Mouse (Mus musculus) intestine, embryonic 16.5 days (tissue): ENCODE measurements around the gene Abcc4. TPM values are rescaled to one million over a fixed set of nuclear protein-coding genes. Genes with fewer than 3 reads are reported as not detected.
A peak's percentile ranks its signal among the peaks of the same experiment; 100 is the strongest.

Experiments
- ATAC-seq: fragments of 200-750 bp; cut with Nextera tagmentation; 2 replicates; pipeline ENCODE4 v1.8.0; 2017; ENCODE audit warnings: moderate TSS enrichment, moderate library complexity
- H3K27ac ChIP-seq: fragments of 300-500 bp; sonication (generic); 2 replicates; pipeline ENCODE4 v1.5.1; 2014; ENCODE audit warnings: mild to moderate bottlenecking, low read length
- H3K27me3 ChIP-seq: fragments of 300-500 bp; sonication (generic); replicated peaks from 2 replicates; pipeline ENCODE4 v1.6.1; 2014; ENCODE audit warnings: low read length, control low read depth, mixed read lengths; ENCODE audit not compliant: control insufficient read depth, insufficient read depth
- H3K36me3 ChIP-seq: fragments of 300-500 bp; sonication (generic); 2 replicates; pipeline ENCODE4 v1.6.1; 2014; ENCODE audit warnings: low read length, control low read depth; ENCODE audit not compliant: control insufficient read depth, insufficient read depth
- H3K4me1 ChIP-seq: fragments of 300-500 bp; sonication (generic); 2 replicates; pipeline ENCODE4 v1.6.1; 2014; ENCODE audit warnings: low read length, control low read depth, mixed read lengths; ENCODE audit not compliant: control insufficient read depth, insufficient read depth
- H3K4me2 ChIP-seq: fragments of 300-500 bp; sonication (generic); 2 replicates; pipeline ENCODE4 v1.6.1; 2014; ENCODE audit warnings: low read depth, low read length, control low read depth
- H3K4me3 ChIP-seq: fragments of 300-500 bp; sonication (generic); 2 replicates; pipeline ENCODE4 v1.5.1; 2014; ENCODE audit warnings: mild to moderate bottlenecking, low read length
- H3K9ac ChIP-seq: fragments of 300-500 bp; sonication (generic); 2 replicates; pipeline ENCODE4 v1.6.1; 2014; ENCODE audit warnings: low read depth, low read length
- H3K9me3 ChIP-seq: fragments of 300-500 bp; sonication (generic); 2 replicates; pipeline ENCODE4 v1.6.1; 2016; ENCODE audit warnings: low read length, control low read depth; ENCODE audit not compliant: control insufficient read depth
- WGBS: fragments of 180-500 bp; shearing (Covaris S2); extraction: QIAGEN DNeasy Blood & Tissue Kit; methylation state at CpG from one replicate; pipeline ENCODE4 v1.1.7; 2014; 5-methylcytosine and 5-hydroxymethylcytosine counted together
- polyA plus RNA-seq: library from polyadenylated mRNA; unstranded; fragments of >200 nt; fragmentation: Nextera tagmentation; extraction: Ambion mirVana; gene quantifications from 2 replicates; pipeline ENCODE4 v1.2.1, GENCODE M21; 2015

The Abcc4 gene
- polyA plus RNA-seq, 1 experiment from 2014 or later: 1.8 TPM

- H3K9ac ChIP-seq: no peak overlapping the region
- no peak overlapping the region for H3K4me2 ChIP-seq
- 74% methylated on average over 2 of the region's 2 CpGs for WGBS
- no peak for ATAC-seq
- H3K36me3 ChIP-seq: no peaks in the 10 kb centered on the region
- no peak overlapping the region for H3K27ac ChIP-seq
- H3K9me3 ChIP-seq: no peaks in the 10 kb centered on the region
- peaks cover 4% of the 10 kb centered on the region; the same call in 1 of the 2 replicates for H3K27me3 ChIP-seq
- no peak overlapping the region for H3K4me3 ChIP-seq
- 0 out of 2 replicates have a peak, but pooled peaks cover 3% of the 10 kb centered on the region for H3K4me1 ChIP-seq
Observed at GRCm38 (mm10) chr14:118714320-118714719, 8.3 kb upstream of the Abcc4 start.

DNA sequence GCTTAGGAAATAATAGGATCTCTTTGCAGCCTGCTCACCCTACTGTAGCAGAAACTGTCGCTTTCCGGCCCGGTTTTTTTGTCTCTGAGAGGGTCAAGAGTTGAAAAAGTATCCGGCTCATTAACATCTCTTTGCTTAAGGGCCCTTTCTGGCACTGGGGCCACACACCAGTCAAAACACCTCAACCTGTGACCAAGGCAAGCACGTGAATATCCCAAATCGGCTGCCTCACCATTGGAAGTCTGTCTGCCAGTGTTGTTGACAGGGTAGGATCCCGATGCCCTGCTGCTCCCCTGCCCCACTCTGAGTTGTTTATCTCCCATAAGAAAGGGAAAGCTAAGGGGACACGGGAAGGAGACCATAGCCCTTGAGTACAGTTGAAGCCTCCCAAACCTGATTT lies 7.8 kb upstream of the Abcc4 start:
- Histone ChIP-seq H3K27me3 (peaks cover 4% of the 10 kb centered on the region; the same call in 1 of the 2 replicates), H3K36me3 (no peaks in the 10 kb centered on the region), H3K4me2 (peak overlapping the region; percentile 63), H3K4me3 (peak overlapping the region; percentile 41), H3K4me1 (0 out of 2 replicates have a peak, but pooled peaks cover 3% of the 10 kb centered on the region), H3K9me3 (no peaks in the 10 kb centered on the region), H3K27ac (no peak overlapping the region), H3K9ac (no peak overlapping the region)
- no peak for ATAC-seq
- 20% methylated on average over 8 of the region's 8 CpGs for WGBS

DNA sequence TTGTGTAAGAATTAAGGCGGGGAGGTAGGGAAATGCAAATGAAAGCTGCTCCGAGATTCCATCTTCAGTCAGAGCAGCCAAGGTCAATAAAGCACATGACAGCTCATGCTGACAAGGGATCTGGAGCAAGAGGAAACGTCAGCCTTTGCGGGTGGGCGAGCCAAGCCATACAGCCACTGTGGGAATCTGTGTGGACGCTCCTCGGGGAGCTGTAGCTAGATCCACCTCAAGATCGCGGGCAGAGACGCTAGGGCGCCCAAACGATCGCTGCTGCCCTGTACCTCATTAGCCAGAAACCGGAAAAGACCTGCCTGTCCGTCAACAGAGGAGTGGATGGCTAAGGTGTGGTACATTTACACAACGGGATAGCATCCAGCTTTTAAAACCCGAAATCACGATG lies 7.4 kb upstream of the Abcc4 start:
- 0 out of 2 replicates have a peak, but pooled peaks cover 3% of the 10 kb centered on the region for H3K4me1 ChIP-seq
- peak overlapping the region; percentile 42; the same call in 1 of the 2 replicates for H3K9ac ChIP-seq
- ATAC-seq: peak; percentile 30
- peaks cover 4% of the 10 kb centered on the region; the same call in 1 of the 2 replicates for H3K27me3 ChIP-seq
- 3% methylated on average over 18 of the region's 18 CpGs for WGBS
- H3K4me2 ChIP-seq: peak overlapping the region; percentile 63
- no peaks in the 10 kb centered on the region for H3K9me3 ChIP-seq
- H3K27ac ChIP-seq: no peak overlapping the region
- peak overlapping the region; percentile 41 for H3K4me3 ChIP-seq
- no peaks in the 10 kb centered on the region for H3K36me3 ChIP-seq

DNA sequence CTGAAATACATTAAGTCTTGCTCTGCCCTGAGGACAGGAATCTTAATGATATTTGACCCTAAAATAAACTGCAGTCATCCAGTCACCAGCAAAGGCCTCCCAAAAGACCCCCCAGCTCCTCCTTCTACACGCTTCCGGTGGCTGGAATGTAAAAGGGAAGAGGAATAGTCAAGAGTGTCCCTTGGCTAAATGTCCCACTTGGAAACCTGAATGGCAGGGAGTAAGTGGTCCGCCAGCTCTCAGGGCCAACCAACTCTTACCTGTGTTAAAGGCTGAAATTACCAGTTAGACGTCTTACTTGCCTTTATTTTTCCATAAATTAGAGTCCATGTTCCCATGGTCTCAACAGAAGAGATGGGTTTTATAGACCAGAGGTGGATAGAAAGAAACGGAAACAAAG lies 6.9 kb upstream of the Abcc4 start:
- Histone ChIP-seq H3K9me3 (no peaks in the 10 kb centered on the region), H3K4me2 (peak overlapping the region; percentile 63), H3K9ac (no peak overlapping the region), H3K4me1 (0 out of 2 replicates have a peak, but pooled peaks cover 3% of the 10 kb centered on the region), H3K36me3 (no peaks in the 10 kb centered on the region), H3K27me3 (peaks cover 4% of the 10 kb centered on the region; the same call in 1 of the 2 replicates), H3K4me3 (peak overlapping the region; percentile 41; the same call in 1 of the 2 replicates), H3K27ac (no peak overlapping the region)
- WGBS: 61% methylated on average over 5 of the region's 5 CpGs
- no peak for ATAC-seq

- ATAC-seq: no peak
Observed at GRCm38 (mm10) chr14:118710945-118711344, 4.9 kb upstream of the Abcc4 start.

DNA sequence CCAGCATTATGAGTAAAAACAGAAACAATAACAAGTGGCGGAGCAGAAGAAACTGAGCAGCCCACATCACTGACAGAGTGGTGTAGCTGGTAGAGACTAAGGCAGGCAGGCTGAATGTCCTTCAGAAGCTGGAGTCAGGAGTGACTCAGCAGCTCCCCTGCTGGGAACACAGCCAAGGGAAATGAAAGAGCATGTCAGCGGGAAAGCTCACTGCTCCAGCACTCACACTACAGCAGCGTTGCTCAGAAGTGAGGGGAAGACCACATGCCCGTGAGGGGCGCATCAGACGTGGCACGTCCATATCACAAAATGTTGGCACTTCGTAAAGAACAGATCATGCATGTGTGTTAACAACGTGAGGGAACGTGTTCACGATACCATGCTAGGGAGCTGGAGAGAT lies 3.7 kb upstream of the Abcc4 start:
- Histone ChIP-seq H3K4me2 (no peak overlapping the region; the same call in 1 of the 2 replicates), H3K4me1 (peaks cover 13% of the 10 kb centered on the region), H3K9ac (no peak overlapping the region), H3K27ac (no peak overlapping the region), H3K9me3 (no peaks in the 10 kb centered on the region), H3K4me3 (no peak overlapping the region), H3K36me3 (no peaks in the 10 kb centered on the region), H3K27me3 (peaks cover 14% of the 10 kb centered on the region)
- ATAC-seq: peak; percentile 58
- WGBS: 34% methylated on average over 11 of the region's 11 CpGs

More at GRCm38 (mm10) chr14:118710945-118711344, 4.9 kb upstream of the Abcc4 start:
- Histone ChIP-seq H3K4me3 (no peak overlapping the region), H3K4me1 (peaks cover 7% of the 10 kb centered on the region; the same call in 1 of the 2 replicates), H3K27ac (no peak overlapping the region), H3K27me3 (peaks cover 11% of the 10 kb centered on the region), H3K4me2 (no peak overlapping the region), H3K36me3 (no peaks in the 10 kb centered on the region), H3K9me3 (no peaks in the 10 kb centered on the region), H3K9ac (no peak overlapping the region)

DNA sequence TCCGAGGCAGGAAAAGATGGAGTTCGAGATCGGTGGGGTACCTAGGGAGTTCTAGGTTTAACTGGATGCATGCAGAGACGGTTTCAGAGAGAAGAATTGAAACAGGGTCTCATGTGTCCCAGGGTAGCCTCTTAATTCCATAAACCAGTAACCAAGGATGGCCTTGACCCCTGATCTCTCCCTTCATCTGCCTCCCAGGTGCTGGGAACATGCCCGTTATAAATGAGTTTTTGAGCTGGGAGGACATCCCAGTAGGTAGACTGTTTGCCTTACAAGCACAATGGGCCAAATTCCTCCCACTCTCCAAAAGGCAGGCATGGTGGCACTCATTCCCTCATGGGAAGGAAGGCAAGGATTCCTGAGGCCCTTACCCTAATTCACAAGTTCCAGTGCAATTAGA lies 2.1 kb upstream of the Abcc4 start:
- Histone ChIP-seq H3K9me3 (no peaks in the 10 kb centered on the region), H3K4me1 (peaks cover 13% of the 10 kb centered on the region), H3K27me3 (peaks cover 13% of the 10 kb centered on the region), H3K27ac (no peak overlapping the region), H3K4me3 (no peak overlapping the region), H3K36me3 (no peaks in the 10 kb centered on the region), H3K4me2 (no peak overlapping the region), H3K9ac (no peak overlapping the region)
- WGBS: 75% methylated on average over 5 of the region's 5 CpGs
- no peak for ATAC-seq

GRCm38 (mm10) chr14:118706962-118707361 lies 943 bp upstream of the Abcc4 start:
- no peak for ATAC-seq
- 82% methylated on average over 11 of the region's 11 CpGs for WGBS
- no peak overlapping the region; the same call in 1 of the 2 replicates for H3K4me2 ChIP-seq

DNA sequence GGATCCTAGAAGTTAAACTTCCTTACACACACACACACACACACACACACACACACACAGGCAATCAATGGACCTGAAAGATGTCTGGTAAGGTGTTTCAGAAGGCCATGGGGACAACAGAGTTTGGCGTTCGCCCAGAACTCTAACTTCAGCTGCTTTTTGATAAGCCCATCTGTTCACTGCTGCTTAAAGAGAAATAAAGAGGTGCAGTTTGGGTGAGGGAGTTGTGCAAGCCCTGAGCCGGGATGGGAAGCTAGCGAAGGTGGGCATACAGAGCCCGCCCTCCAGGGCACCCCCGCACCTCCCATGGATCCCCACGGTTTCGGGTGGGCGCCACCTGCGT lies 583 bp downstream of the Abcc4 start:
- peak overlapping the region; percentile 64 for H3K9ac ChIP-seq
- H3K4me1 ChIP-seq: peaks cover 13% of the 10 kb centered on the region
- H3K9me3 ChIP-seq: no peaks in the 10 kb centered on the region
- WGBS: 3% methylated on average over 6 of the region's 10 CpGs
- no peaks in the 10 kb centered on the region for H3K36me3 ChIP-seq
- ATAC-seq: no peak
- H3K27ac ChIP-seq: no peak overlapping the region
- H3K4me2 ChIP-seq: peak overlapping the region; percentile 99
- peak overlapping the region; percentile 68 for H3K4me3 ChIP-seq
- peaks cover 10% of the 10 kb centered on the region; the same call in 1 of the 2 replicates for H3K27me3 ChIP-seq

More at GRCm38 (mm10) chr14:118706962-118707361, 943 bp upstream of the Abcc4 start:
- peaks cover 10% of the 10 kb centered on the region; the same call in 1 of the 2 replicates for H3K27me3 ChIP-seq
- H3K36me3 ChIP-seq: no peaks in the 10 kb centered on the region
- H3K4me3 ChIP-seq: no peak overlapping the region
- no peaks in the 10 kb centered on the region for H3K9me3 ChIP-seq
- no peak overlapping the region for H3K27ac ChIP-seq
- H3K4me1 ChIP-seq: peaks cover 13% of the 10 kb centered on the region
- H3K9ac ChIP-seq: no peak overlapping the region

DNA sequence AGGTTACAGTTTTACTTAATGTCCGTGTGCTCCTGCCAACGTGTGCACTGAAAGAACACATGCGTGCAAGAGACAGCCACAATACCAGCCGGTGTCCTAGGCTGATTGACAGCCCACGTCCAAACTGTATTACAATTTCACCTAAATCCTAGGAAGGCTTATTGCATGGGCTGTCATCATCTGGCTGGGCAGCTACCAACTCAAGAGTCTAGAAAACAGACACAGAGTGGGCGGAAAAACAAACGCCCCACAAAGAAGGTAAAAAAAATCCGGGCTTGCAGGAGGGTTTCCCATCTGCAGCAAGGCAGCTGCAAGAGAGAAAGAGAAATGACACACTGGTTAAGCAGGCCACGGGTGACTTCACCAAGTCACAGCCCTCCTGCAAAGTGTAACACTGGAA lies 2.7 kb downstream of the Abcc4 start:
- no peak overlapping the region for H3K9ac ChIP-seq
- no peaks in the 10 kb centered on the region for H3K36me3 ChIP-seq
- 84% methylated on average over 9 of the region's 9 CpGs for WGBS
- H3K9me3 ChIP-seq: no peaks in the 10 kb centered on the region
- peaks cover 9% of the 10 kb centered on the region for H3K4me1 ChIP-seq
- no peak overlapping the region for H3K4me3 ChIP-seq
- no peak for ATAC-seq
- H3K27ac ChIP-seq: no peak overlapping the region
- H3K4me2 ChIP-seq: no peak overlapping the region
- H3K27me3 ChIP-seq: peaks cover 10% of the 10 kb centered on the region; the same call in 1 of the 2 replicates
